Mouse (Mus musculus): ENCODE results near the gene 4933411K16Rik.

DNA sequence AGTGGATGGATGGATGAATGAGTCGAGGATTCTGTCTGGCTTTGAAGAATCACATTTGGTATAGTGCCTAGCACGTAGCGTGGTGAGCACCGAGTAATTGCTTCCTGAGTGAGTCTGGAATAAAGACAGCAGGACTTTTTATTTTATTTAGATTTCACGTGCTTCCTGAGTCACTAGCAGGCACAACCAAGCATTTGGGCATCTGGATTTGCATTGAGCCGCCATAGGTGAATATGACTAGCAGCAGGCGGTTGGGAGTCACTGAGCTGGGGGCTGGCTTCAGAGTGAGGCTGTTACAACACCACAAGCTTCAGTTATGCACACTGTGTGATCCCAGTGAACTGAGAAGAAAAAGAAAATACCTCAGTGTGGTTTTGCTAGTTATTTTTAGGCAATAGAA lies 43.0 kb upstream of the 4933411K16Rik start:
- TF ChIP-seq CTCF (IDR thresholded peaks at IDR 0.05; ENCODE audit: borderline replicate concordance, insufficient read depth, low read length): no peak
- no peak for TF ChIP-seq POLR2A (IDR thresholded peaks at IDR 0.05; ENCODE audit: low read depth, low read length)

Measured in embryonic fibroblast, embryonic 13.5 days (primary cell).